Mouse (Mus musculus) lung, embryonic 14.5 days (tissue): ENCODE results near the gene Iqcf3. TPM values are rescaled to one million over a fixed set of nuclear protein-coding genes. Genes with fewer than 3 reads are reported as not detected.

Experiments used
- ATAC-seq: fragments of 200-750 bp; cut with Nextera tagmentation; 2 replicates; pipeline ENCODE4 v1.8.0; 2017; ENCODE audit warnings: mild to moderate bottlenecking, moderate TSS enrichment, moderate library complexity; ENCODE audit not compliant: insufficient read depth
- DNase-seq: peaks from one replicate; pipeline ENCODE4 v3.0.0-alpha.2; 2015
- H3K27ac ChIP-seq: fragments of 300-500 bp; sonication (generic); 2 replicates; pipeline ENCODE4 v1.5.1; 2014; ENCODE audit warnings: low read depth, mild to moderate bottlenecking, moderate library complexity
- H3K27me3 ChIP-seq: fragments of 300-500 bp; sonication (generic); 2 replicates; pipeline ENCODE4 v1.6.1; 2014; ENCODE audit warnings: low read length, control low read depth; ENCODE audit not compliant: insufficient read depth
- H3K36me3 ChIP-seq: fragments of 300-500 bp; sonication (generic); 2 replicates; pipeline ENCODE4 v1.6.1; 2014; ENCODE audit warnings: control low read depth; ENCODE audit not compliant: insufficient read depth
- H3K4me1 ChIP-seq: fragments of 300-500 bp; sonication (generic); 2 replicates; pipeline ENCODE4 v1.6.1; 2014; ENCODE audit warnings: antibody characterized with exemption, control low read depth; ENCODE audit not compliant: insufficient read depth
- H3K4me2 ChIP-seq: fragments of 300-500 bp; sonication (generic); 2 replicates; pipeline ENCODE4 v1.6.1; 2014; ENCODE audit warnings: mild to moderate bottlenecking
- H3K4me3 ChIP-seq: fragments of 300-500 bp; sonication (generic); 2 replicates; pipeline ENCODE4 v1.5.1; 2014; ENCODE audit warnings: low read depth, low read length
- H3K9ac ChIP-seq: fragments of 300-500 bp; sonication (generic); 2 replicates; pipeline ENCODE4 v1.6.1; 2014
- H3K9me3 ChIP-seq: fragments of 300-500 bp; sonication (generic); 2 replicates; pipeline ENCODE4 v1.6.1; 2016; ENCODE audit warnings: low read depth, low read length, control low read depth
- CTCF ChIP-seq: IDR thresholded peaks from 2 replicates; pipeline ENCODE4 v1.5.1; 2016; ENCODE audit warnings: antibody characterized with exemption, low read depth
- WGBS: fragments of 180-500 bp; shearing (Covaris S2); extraction: QIAGEN DNeasy Blood & Tissue Kit; methylation state at CpG from one replicate; pipeline ENCODE4 v1.1.7; 2014; 5-methylcytosine and 5-hydroxymethylcytosine counted together
- polyA plus RNA-seq: library from polyadenylated mRNA; unstranded; fragments of >200 nt; fragmentation: Nextera tagmentation; extraction: Ambion mirVana; gene quantifications from 2 replicates; pipeline ENCODE4 v1.2.1, GENCODE M21; 2014

Gene Iqcf3
- polyA plus RNA-seq, 1 experiment from 2014 or later: not detected

GRCm38 (mm10) chr9:106482578-106483115, 78.8 kb downstream of the Iqcf3 start:
- Histone ChIP-seq H3K27ac (no peak overlapping the region), H3K4me2 (no peak overlapping the region), H3K4me3 (no peak overlapping the region), H3K36me3 (peaks cover 56% of the 10 kb centered on the region), H3K9ac (no peak overlapping the region), H3K27me3 (no peaks in the 10 kb centered on the region), H3K4me1 (0 out of 2 replicates have a peak, but pooled peaks cover 2% of the 10 kb centered on the region), H3K9me3 (no peaks in the 10 kb centered on the region)
- DNase-seq: no peak
- ATAC-seq: no peak
- WGBS: 85% methylated on average over 17 of the region's 17 CpGs
- TF ChIP-seq CTCF: no peak

- H3K27me3 ChIP-seq: no peaks in the 10 kb centered on the region
- no peaks in the 10 kb centered on the region for H3K9me3 ChIP-seq
- DNase-seq (no peak), ATAC-seq (no peak)
- no peak overlapping the region for H3K4me3 ChIP-seq
- no peak overlapping the region for H3K27ac ChIP-seq
- no peak overlapping the region for H3K4me2 ChIP-seq
- H3K4me1 ChIP-seq: 0 out of 2 replicates have a peak, but pooled peaks cover 2% of the 10 kb centered on the region
- H3K9ac ChIP-seq: no peak overlapping the region
- TF ChIP-seq CTCF: no peak
- H3K36me3 ChIP-seq: peaks cover 56% of the 10 kb centered on the region
- 86% methylated on average over 13 of the region's 13 CpGs for WGBS
Observed at GRCm38 (mm10) chr9:106481676-106482075, 79.8 kb downstream of the Iqcf3 start.

- Histone ChIP-seq H3K36me3 (peaks cover 51% of the 10 kb centered on the region), H3K9ac (no peak overlapping the region), H3K4me1 (0 out of 2 replicates have a peak, but pooled peaks cover 7% of the 10 kb centered on the region), H3K4me2 (no peak overlapping the region), H3K27me3 (no peaks in the 10 kb centered on the region), H3K27ac (no peak overlapping the region), H3K9me3 (no peaks in the 10 kb centered on the region), H3K4me3 (no peak overlapping the region)
- DNase-seq (no peak), ATAC-seq (no peak)
- WGBS: 96% methylated on average over 15 of the region's 15 CpGs
- no peak for TF ChIP-seq CTCF
Observed at GRCm38 (mm10) chr9:106481075-106481474, 80.4 kb downstream of the Iqcf3 start.

- no peak for DNase-seq
- TF ChIP-seq CTCF: no peak
- H3K4me3 ChIP-seq: no peak overlapping the region
- 0 out of 2 replicates have a peak, but pooled peaks cover 9% of the 10 kb centered on the region for H3K4me1 ChIP-seq
- no peak overlapping the region for H3K27ac ChIP-seq
- no peaks in the 10 kb centered on the region for H3K27me3 ChIP-seq
- no peak overlapping the region for H3K4me2 ChIP-seq
- no peak for ATAC-seq
- H3K36me3 ChIP-seq: peaks cover 46% of the 10 kb centered on the region
- H3K9me3 ChIP-seq: no peaks in the 10 kb centered on the region
- WGBS: 92% methylated on average over 7 of the region's 7 CpGs
- H3K9ac ChIP-seq: no peak overlapping the region
Observed at GRCm38 (mm10) chr9:106480541-106480940, 80.9 kb downstream of the Iqcf3 start.

- H3K27ac ChIP-seq: no peak overlapping the region
- no peak for TF ChIP-seq CTCF
- H3K27me3 ChIP-seq: no peaks in the 10 kb centered on the region
- H3K36me3 ChIP-seq: peaks cover 21% of the 10 kb centered on the region
- peak overlapping the region; percentile 91 for H3K4me2 ChIP-seq
- WGBS: 76% methylated on average over 9 of the region's 9 CpGs
- peak overlapping the region; percentile 60 for H3K4me3 ChIP-seq
- H3K9ac ChIP-seq: peak overlapping the region; percentile 63; the same call in 1 of the 2 replicates
- DNase-seq (no peak), ATAC-seq (no peak)
- H3K9me3 ChIP-seq: no peaks in the 10 kb centered on the region
- H3K4me1 ChIP-seq: peaks cover 15% of the 10 kb centered on the region
Observed at GRCm38 (mm10) chr9:106478101-106478500, 83.3 kb downstream of the Iqcf3 start.

- Histone ChIP-seq H3K4me3 (peak overlapping the region; percentile 60), H3K27me3 (no peaks in the 10 kb centered on the region), H3K9ac (peak overlapping the region; percentile 63), H3K4me1 (peaks cover 15% of the 10 kb centered on the region), H3K9me3 (no peaks in the 10 kb centered on the region), H3K4me2 (peak overlapping the region; percentile 91), H3K27ac (no peak overlapping the region), H3K36me3 (peaks cover 17% of the 10 kb centered on the region)
- 2% methylated on average over 16 of the region's 16 CpGs for WGBS
- no peak for TF ChIP-seq CTCF
- ATAC-seq: no peak
- DNase-seq: no peak
Observed at GRCm38 (mm10) chr9:106477649-106478048, 83.8 kb downstream of the Iqcf3 start.

GRCm38 (mm10) chr9:106476924-106477484, 84.4 kb downstream of the Iqcf3 start, which contains the start of gene Parp3:
Gene Parp3, minus strand, starts transcription at chr9:106476949.
- Histone ChIP-seq H3K27ac (peak within 1 kb of the TSS; percentile 71; the same call in 1 of the 2 replicates), H3K4me1 (peaks cover 15% of the 10 kb centered on the region)
- DNase-seq: peak; percentile 100

More at GRCm38 (mm10) chr9:106476924-106477484, 84.4 kb downstream of the Iqcf3 start, which contains the start of gene Parp3:
- Histone ChIP-seq H3K36me3 (peaks cover 14% of the 10 kb centered on the region), H3K9ac (peak within 1 kb of the TSS; percentile 63), H3K9me3 (no peaks in the 10 kb centered on the region), H3K4me2 (peak within 1 kb of the TSS; percentile 91), H3K4me3 (peak within 1 kb of the TSS; percentile 60), H3K27me3 (no peaks in the 10 kb centered on the region)
- under 1% methylated on average over 41 of the region's 41 CpGs for WGBS
- TF ChIP-seq CTCF: peak; percentile 98
- peak; percentile 97 for ATAC-seq
